Mouse (Mus musculus) bone marrow, adult 2 months (tissue): ENCODE results near the gene Foxc1.

Experiments
- CTCF ChIP-seq: fragments of 200-500 bp; IDR thresholded peaks from 2 replicates; pipeline ENCODE4 v1.5.1; 2011; ENCODE audit warnings: low read length, control low read depth; ENCODE audit not compliant: control insufficient read depth, insufficient read depth
- POLR2A ChIP-seq: fragments of 200-500 bp; IDR thresholded peaks from 2 replicates; pipeline ENCODE4 v1.6.1; 2011; ENCODE audit warnings: low read depth, mild to moderate bottlenecking, control low read depth, low read length, borderline replicate concordance; ENCODE audit not compliant: control insufficient read depth

- TF ChIP-seq POLR2A = no peak
- TF ChIP-seq CTCF = no peak
Observed at GRCm38 (mm10) chr13:31775762-31776161, 30.7 kb upstream of the Foxc1 start.
